Mouse (Mus musculus): ENCODE data around the gene Olfr196. TPM values are rescaled to one million over a fixed set of nuclear protein-coding genes. Genes with fewer than 3 reads are reported as not detected.

Olfr196 gene
- polyA plus RNA-seq, 1 experiment from 2014 or later: not detected

Other genes starting within 250 kb of the Olfr196 start
- gene Olfr181, start 241.7 kb downstream of the Olfr196 start, polyA plus RNA-seq (2015; fragmentation: Nextera tagmentation; extraction: Ambion mirVana): not detected in 2 replicates
- not detected in 2 replicates for gene Olfr180, start 241.1 kb downstream of the Olfr196 start, polyA plus RNA-seq (2015; fragmentation: Nextera tagmentation; extraction: Ambion mirVana)
- gene Olfr183, start 175.1 kb downstream of the Olfr196 start, polyA plus RNA-seq (2015; fragmentation: Nextera tagmentation; extraction: Ambion mirVana): not detected in 2 replicates
- gene Olfr186, start 140.2 kb downstream of the Olfr196 start, polyA plus RNA-seq (2015; fragmentation: Nextera tagmentation; extraction: Ambion mirVana): not detected in 2 replicates
- not detected in 2 replicates for gene Olfr187, start 130.7 kb downstream of the Olfr196 start, polyA plus RNA-seq (2015; fragmentation: Nextera tagmentation; extraction: Ambion mirVana)
- not detected in 2 replicates for gene Olfr190, start 92.4 kb downstream of the Olfr196 start, polyA plus RNA-seq (2015; fragmentation: Nextera tagmentation; extraction: Ambion mirVana)
- not detected in 2 replicates for gene Olfr191, start 80.6 kb downstream of the Olfr196 start, polyA plus RNA-seq (2015; fragmentation: Nextera tagmentation; extraction: Ambion mirVana)
- not detected in 2 replicates for gene Olfr193, start 58.6 kb downstream of the Olfr196 start, polyA plus RNA-seq (2015; fragmentation: Nextera tagmentation; extraction: Ambion mirVana)
- not detected in 2 replicates for gene Olfr194, start 49.4 kb downstream of the Olfr196 start, polyA plus RNA-seq (2015; fragmentation: Nextera tagmentation; extraction: Ambion mirVana)
- gene Olfr195, start 23.4 kb downstream of the Olfr196 start, polyA plus RNA-seq (2015; fragmentation: Nextera tagmentation; extraction: Ambion mirVana): not detected in 2 replicates
- gene Olfr198, start 33.1 kb upstream of the Olfr196 start, polyA plus RNA-seq (2015; fragmentation: Nextera tagmentation; extraction: Ambion mirVana): not detected in 2 replicates
- gene Olfr199, start 49.3 kb upstream of the Olfr196 start, polyA plus RNA-seq (2015; fragmentation: Nextera tagmentation; extraction: Ambion mirVana): not detected in 2 replicates
- gene Olfr201, start 102.2 kb upstream of the Olfr196 start, polyA plus RNA-seq (2015; fragmentation: Nextera tagmentation; extraction: Ambion mirVana): not detected in 2 replicates
- gene Olfr202, start 116.3 kb upstream of the Olfr196 start, polyA plus RNA-seq (2015; fragmentation: Nextera tagmentation; extraction: Ambion mirVana): not detected in 2 replicates
- gene Olfr203, start 128.4 kb upstream of the Olfr196 start, polyA plus RNA-seq (2015; fragmentation: Nextera tagmentation; extraction: Ambion mirVana): not detected in 2 replicates
- not detected in 2 replicates for gene Olfr204, start 147.8 kb upstream of the Olfr196 start, polyA plus RNA-seq (2015; fragmentation: Nextera tagmentation; extraction: Ambion mirVana)
- not detected in 2 replicates for gene Olfr205, start 160.7 kb upstream of the Olfr196 start, polyA plus RNA-seq (2015; fragmentation: Nextera tagmentation; extraction: Ambion mirVana)
- gene Olfr206, start 178.8 kb upstream of the Olfr196 start, polyA plus RNA-seq (2015; fragmentation: Nextera tagmentation; extraction: Ambion mirVana): not detected in 2 replicates
- gene Olfr209, start 193.5 kb upstream of the Olfr196 start, polyA plus RNA-seq (2015; fragmentation: Nextera tagmentation; extraction: Ambion mirVana): not detected in 2 replicates
- gene Gabrr3, start 236.9 kb upstream of the Olfr196 start, polyA plus RNA-seq (2015; fragmentation: Nextera tagmentation; extraction: Ambion mirVana): not detected in 2 replicates

Data from intestine, embryonic 16.5 days (tissue).